Mouse (Mus musculus): Measurements from ENCODE around the gene Psd.

Gene Psd

GRCm38 (mm10) chr19:46338331-46338936 is 11.5 kb upstream of the Psd start, which contains the start of gene Cuedc2:
Cuedc2 (minus strand) TSS chr19:46338702.
- DNase-seq: peak; percentile 98

DNA sequence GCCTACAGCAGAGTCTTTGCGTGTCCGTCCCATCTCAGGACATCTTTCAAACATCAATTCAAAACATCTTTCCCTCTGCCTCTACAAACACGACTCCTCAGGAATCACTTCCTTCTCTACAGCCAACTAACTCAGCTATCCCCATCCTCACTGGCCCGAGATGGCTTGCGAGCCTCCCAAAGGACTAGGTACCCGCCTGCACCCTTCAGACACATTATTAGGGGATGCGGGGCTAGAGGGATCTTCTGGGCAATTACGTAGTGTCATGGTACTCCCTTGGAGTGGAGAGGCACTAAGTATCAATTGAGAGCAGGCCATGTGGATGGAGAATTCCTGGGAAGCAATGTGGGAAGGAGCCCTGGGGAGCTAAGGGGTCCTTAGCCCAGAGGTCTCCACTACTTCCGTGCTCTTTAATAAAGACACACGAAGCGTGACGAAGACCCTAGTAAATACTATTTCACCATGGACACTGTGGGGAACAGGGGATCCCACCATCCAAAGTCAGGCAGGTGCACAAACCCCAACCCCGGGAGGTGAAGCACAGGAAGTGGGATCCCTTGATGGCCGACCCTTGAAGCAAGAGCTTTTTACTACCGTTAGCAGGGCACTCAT is 10.9 kb upstream of the Psd start:
- DNase-seq: no peak

DNA sequence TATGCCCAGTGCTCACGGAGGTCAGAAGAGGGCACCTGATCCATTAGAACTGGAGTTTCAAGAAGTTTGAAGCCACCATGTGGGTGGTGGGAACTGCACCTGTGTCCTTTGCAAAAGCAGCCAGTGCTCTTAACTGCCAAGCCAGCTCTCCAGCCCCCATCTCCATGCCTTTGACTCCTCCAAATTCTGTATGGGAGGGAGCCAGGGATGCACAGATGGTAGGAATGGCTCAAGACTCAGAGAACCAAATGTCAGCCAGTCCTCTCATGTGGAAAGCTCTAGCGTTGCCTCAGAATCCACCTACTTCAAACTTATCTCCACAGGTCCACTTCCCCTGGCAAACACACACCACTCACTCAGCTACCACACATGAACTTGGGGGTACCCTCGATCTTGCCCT is 7.0 kb upstream of the Psd start:
- peak; percentile 85 for DNase-seq

DNA sequence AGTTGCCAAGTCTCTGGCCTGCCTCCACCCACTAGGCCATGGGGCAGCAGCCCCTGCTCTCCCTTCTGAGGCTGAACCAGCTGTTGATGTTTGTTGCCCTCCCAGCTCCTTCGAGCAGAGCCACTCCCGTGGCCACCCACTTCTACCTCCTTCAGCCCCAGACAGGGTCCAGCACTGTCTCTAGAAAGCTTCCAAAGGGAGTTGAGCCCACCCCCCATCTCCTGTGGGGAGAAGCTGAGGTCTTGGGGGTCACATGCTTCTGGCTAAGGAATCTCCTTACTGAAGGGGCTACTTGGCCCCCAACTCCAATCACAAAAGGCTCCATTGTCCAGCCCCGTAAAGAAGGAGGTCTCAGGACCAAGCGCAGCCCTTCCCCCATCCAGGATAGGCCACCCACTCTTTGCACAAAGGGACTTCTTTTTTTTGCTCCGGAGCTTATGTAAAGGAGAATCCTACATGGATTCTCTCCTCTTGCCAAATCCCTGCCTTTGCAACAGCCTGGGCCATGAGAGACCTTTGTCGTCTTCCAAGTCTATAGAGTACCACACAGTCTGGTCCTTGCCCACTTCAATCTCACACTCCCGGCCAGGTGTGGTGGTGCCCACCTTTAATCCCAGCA is 5.9 kb upstream of the Psd start:
- peak; percentile 62 for DNase-seq

GRCm38 (mm10) chr19:46331936-46332335 is 5.0 kb upstream of the Psd start:
- DNase-seq: peak; percentile 46

DNA sequence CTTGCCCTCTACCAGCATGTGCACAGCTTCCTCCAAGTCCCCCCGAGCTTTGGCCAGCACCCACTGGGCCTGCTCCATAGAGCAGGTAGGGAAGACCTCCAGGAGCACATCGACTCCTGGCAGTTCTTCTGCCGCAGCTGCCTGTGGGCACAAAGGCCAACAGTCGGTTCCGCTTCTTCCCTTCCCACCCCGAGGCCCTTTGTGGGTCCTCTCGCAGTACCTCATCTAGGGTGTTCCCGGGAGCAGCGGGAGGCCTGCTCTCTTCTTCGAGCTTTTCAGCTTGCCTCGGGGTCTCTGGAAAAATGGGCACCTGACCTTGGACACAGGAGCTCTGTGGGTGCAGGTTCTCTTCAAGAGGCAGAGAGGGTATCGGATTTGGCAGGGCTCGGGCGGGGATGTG is 4.4 kb upstream of the Psd start:
- peak; percentile 67 for DNase-seq

DNA sequence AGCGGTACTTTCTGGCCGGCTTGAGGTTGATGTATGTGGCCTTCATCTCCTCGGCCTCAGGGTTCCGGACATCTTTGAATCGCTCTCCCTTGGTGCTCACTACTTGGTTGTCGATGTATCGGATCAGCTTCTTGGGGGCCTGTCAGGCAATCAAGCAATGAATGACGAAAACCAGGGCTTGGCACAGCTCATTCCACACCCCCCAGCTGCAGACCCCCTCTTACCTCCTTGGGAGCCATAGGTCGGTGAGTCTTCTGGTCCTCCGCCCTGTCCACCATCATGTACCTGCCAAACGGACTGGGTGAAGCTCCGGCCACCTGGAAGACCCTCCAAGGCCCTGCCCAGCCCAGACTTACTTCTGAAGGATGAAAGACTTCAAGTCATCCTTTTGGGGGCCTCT is 3.7 kb upstream of the Psd start:
- peak; percentile 70 for DNase-seq

- DNase-seq: peak; percentile 88
Observed at GRCm38 (mm10) chr19:46329951-46330350, 3.0 kb upstream of the Psd start.

DNA sequence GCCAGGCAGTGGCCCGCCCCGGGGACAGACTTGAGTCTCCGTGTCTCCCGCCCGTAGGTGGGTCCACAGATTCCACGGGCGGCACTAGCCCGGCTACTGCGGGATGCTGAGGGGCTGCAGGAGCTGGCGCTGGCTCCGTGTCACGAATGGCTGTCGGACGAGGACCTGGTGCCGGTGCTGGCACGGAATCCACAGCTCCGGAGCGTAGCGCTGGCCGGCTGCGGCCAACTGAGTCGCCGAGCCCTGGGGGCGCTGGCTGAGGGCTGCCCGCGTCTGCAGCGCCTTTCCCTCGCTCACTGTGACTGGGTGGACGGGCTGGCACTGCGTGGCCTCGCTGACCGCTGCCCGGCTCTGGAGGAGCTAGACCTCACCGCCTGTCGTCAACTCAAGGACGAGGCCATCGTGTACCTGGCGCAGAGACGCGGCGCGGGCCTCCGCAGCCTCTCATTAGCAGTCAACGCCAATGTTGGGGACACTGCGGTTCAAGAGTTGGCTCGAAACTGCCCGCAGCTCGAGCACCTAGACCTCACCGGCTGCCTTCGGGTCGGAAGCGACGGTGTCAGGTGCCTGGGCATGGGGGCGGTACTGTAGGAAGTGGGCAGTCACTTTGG is 2.2 kb upstream of the Psd start:
- peak; percentile 80 for DNase-seq

DNA sequence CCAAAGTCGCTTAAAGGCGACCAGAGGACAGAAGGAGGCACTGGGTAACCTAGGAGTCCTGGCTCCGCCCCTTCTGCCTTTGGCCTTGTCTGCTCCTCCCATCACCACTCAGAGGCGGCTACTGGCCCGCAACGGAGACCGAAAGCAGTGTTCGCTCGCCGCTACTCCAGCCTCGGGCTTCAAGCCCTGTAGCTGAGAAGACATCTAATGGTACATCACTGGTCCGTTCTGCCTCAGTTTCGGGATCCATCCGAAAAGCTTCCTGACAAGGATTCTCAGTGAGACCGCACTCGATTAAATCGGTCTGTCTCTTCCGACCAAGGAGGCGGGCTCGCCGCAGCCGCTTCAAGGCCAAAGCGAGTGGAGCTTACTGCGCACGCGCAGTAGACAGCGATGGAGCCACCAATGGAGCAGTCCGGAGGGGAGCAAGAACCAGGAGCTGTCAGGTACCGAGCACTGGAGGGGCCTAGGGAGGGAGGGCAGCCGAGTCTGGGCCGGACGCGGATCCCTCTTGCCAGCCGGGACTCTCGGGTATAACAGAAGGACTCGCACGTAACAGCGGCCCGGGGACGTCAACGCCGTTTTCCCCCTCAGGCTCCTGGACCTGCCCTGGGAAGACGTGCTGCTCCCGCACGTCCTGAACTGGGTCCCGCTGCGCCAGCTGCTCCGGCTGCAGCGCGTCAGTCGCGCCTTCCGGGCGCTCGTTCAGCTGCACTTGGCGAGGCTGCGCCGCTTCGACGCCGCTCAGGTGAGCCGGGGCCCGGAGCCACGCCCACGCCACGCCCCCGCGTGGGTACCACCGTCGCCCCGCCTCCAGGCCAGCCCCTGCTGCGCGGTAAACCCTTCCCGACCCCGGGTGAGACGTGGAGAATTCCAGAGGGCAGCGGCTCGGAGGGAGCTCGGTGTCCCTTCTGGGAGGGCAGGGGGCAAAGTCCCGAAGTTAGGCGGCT is 1.4 kb upstream of the Psd start, which contains the start of gene Fbxl15:
Gene Fbxl15 (plus strand): TSS at position 104 of the 950 bp plus-strand sequence.
- DNase-seq: peak; percentile 98

GRCm38 (mm10) chr19:46327531-46328064 is 642 bp upstream of the Psd start:
- no peak for DNase-seq

DNA sequence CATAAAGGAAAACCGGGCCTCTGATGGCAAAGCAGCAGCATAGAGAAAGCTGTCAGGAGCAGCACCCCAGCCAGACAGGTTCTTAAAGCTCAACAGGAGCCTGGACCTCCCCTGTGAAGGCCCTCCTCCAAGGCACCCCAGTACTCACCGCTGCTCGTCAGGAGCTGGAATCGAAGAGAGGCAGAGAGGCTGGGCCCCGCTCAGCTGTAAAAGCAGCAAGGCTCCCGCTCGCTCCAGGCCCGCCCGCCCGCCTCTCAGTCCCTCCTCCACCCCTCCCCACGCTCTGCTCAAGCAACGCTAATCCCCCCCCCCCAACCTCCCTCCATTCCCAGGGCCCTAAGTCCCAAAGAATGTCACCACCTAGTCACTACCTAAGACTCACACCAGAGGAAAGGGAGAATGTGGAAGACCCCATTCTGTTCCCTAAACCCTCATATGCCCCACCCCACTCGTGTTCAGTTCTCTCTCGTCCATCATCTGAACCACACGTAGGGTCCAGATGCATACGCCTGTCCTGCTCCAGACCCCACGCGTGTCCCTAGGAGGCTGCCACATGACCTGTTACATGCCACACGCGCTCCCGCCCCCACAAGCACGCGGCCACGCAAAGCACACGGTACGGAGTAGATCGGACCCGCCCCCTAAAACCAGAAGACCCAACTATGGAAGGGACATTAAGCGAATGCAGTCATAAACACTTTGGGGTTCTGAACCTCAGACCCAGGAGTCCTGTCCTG is 769 bp downstream of the Psd start:
- peak; percentile 84 for DNase-seq

- DNase-seq: peak; percentile 66
Observed at GRCm38 (mm10) chr19:46324918-46325317, 2.0 kb downstream of the Psd start.

- peak; percentile 63 for DNase-seq
Observed at GRCm38 (mm10) chr19:46324366-46324765, 2.6 kb downstream of the Psd start.

DNA sequence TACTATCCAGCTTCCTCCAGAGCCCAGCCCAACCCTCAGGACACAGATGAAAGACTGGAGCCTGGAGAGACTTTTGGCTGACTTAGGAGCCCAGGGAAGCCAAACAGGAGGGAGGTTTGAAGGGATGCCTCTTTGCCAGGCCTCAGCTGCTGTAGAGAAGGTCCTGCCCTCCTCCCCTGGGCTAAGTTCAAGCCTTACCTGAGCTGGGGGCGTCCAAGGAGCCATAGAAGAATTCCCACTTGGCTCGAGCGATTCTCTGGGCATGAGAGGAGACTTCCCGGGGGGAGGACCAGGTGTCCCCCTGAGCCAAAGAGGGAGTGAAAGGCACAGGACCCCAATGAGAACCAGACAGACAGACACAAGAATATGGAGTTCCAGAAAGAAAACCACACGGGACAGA is 3.2 kb downstream of the Psd start:
- DNase-seq: peak; percentile 58

GRCm38 (mm10) chr19:46322996-46323572 is 3.9 kb downstream of the Psd start:
- DNase-seq: peak; percentile 75

DNA sequence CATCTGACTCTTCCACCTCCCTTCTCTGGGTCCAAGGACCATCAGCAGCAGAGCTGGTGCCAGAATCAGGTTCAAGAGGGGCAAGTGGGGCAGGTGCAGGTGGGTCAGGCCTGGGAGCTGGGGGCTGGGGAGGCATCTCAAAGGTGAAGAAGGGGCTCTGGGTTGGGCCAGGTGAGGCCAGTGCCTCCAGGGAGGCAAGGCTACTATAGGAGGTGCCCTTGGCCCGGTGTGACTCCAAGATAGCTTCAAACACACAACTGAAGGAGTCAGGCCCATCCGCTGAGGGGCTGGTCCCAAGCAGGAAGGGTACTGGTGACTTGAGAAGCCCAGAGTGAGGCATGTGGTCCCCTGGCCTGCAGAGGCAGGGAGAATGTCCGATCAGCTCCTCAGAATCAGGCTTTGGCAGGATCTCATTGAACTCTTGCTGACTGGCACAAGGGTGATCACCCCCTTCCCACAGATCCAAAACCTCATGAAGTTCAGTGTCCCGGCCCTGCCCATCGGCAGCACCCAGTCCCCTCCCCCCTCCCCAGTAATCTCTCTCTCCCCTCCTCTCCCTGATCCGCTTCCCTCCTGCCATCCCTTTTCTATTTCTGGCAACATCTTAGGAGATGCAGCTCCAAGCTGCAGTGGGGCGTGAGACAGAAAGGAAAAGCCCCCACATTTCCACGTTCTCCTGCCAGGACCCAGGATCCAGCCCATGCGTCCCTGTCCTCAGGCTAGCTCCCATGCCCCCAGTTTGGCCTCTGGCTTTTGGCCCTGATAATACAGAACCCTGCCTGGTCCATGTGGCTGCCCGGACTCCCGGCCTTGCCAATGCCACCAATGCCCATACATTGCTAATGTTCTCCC is 4.6 kb downstream of the Psd start:
- DNase-seq: peak; percentile 75

DNA sequence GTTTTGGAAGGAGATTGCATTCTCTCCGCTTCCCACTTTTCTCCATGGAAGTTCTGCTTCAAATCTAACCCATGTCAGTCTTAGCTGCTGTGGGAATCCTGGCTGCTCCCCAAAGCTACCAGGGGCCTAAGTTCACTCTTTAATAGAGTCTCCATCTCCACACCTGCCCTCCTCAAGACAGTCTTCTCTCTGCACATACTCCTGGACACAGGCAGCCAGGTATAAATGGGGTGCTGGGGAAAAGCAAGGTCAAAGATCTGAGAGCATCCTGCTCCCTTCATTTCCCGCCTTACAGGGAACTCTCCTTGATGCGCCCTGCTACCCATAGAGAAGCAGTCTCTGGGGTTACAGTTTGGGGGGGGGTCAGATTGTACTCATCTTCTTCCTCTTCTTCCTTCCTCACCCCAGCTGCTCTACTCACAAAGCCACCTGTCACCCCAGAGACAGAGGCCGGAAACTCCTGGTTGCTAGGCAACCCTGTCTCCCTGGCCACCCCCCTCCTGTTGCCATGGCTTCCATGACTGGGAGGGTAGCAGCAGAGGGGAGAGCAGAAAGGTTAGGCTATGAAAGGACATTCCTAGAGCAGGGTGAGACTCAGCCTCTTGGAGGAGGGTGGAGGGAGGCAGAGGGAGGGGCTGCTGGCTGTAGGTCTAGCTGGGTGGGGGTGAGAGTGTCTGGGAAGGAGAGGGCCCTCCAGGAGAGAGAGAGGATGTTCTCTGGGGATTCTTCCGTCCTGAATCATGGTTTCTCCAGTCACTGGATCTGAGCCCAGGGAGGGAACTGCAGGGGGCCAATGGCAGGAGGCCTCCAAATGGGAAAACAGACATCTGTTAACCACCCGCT is 5.6 kb downstream of the Psd start:
- DNase-seq: peak; percentile 89

DNA sequence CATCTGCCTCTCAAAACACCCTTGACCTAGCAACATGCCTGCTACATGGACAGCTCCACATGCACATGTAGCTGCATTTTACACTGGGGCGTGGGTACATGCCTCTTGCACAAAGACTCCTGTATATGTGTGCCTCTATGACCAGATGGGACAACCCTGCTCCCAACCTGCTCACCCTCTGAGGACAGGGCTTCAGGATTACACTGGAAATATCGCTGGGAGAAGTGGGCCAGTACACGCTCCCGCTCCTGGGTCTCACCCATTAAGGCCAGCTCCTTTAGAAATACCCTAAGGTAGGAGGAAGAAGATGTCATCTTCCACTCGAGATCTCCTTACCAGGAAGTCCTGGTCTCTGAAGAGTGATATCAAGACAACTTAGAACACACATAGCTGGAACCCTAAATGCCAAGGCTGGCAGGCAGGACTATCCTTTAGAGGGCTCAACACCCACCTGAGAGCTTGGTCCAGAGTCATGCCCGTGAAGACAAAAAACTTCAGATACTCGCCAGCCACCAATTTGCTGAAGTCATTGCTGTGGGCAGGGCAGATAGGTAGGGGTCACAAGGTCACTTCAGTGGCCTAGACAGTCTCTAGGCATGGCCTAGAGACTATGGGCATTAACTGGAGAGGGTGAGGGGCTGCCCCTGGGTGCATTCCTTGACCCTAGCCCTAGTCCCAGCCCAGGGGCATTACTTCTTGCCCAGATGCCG is 6.7 kb downstream of the Psd start:
- DNase-seq: peak; percentile 59
